Mouse (Mus musculus): ENCODE results near the gene Pls1. TPM values are rescaled to one million over a fixed set of nuclear protein-coding genes. Genes with fewer than 3 reads are reported as not detected.

Gene Pls1
- 1.9 and 2.4 TPM in 2 replicates for polyA plus RNA-seq (2012; rRNA removed)

- peak; percentile 86 for DNase-seq (ENCODE audit: low spot score)
These were observed at the start of gene Pls1 for GRCm38 (mm10) chr9:95844825-95845460. Pls1 (minus strand) TSS chr9:95845311.

- no peak for DNase-seq (ENCODE audit: low spot score)
These were observed 37.6 kb upstream of the Pls1 start for GRCm38 (mm10) chr9:95882751-95883150.

GRCm38 (mm10) chr9:95878246-95878645 is 33.1 kb upstream of the Pls1 start:
- no peak for DNase-seq (ENCODE audit: low spot score)

- no peak for DNase-seq (ENCODE audit: low spot score)
These were observed 13.0 kb upstream of the Pls1 start for GRCm38 (mm10) chr9:95858027-95858570.

GRCm38 (mm10) chr9:95857414-95858026 is 12.4 kb upstream of the Pls1 start, which contains the start of gene Atr:
Atr (plus strand) TSS chr9:95857597.
- peak; percentile 88 for DNase-seq (ENCODE audit: low spot score)

GRCm38 (mm10) chr9:95856004-95856403 is 10.9 kb upstream of the Pls1 start:
- DNase-seq (ENCODE audit: low spot score) = no peak

- no peak for DNase-seq (ENCODE audit: low spot score)
These were observed 9.8 kb upstream of the Pls1 start for GRCm38 (mm10) chr9:95854891-95855290.

GRCm38 (mm10) chr9:95852896-95853295 is 7.8 kb upstream of the Pls1 start:
- peak; percentile 36 for DNase-seq (ENCODE audit: low spot score)

GRCm38 (mm10) chr9:95851671-95852070 is 6.6 kb upstream of the Pls1 start:
- no peak for DNase-seq (ENCODE audit: low spot score)

- no peak for DNase-seq (ENCODE audit: low spot score)
These were observed 600 bp upstream of the Pls1 start for GRCm38 (mm10) chr9:95845711-95846110.

- no peak for DNase-seq (ENCODE audit: low spot score)
These were observed 5.7 kb downstream of the Pls1 start for GRCm38 (mm10) chr9:95839424-95839823.

- DNase-seq (ENCODE audit: low spot score) = no peak
These were observed 9.4 kb downstream of the Pls1 start for GRCm38 (mm10) chr9:95835741-95836140.

- no peak for DNase-seq (ENCODE audit: low spot score)
These were observed 10.3 kb downstream of the Pls1 start for GRCm38 (mm10) chr9:95834799-95835198.

- no peak for DNase-seq (ENCODE audit: low spot score)
These were observed 12.4 kb downstream of the Pls1 start for GRCm38 (mm10) chr9:95832758-95833157.

GRCm38 (mm10) chr9:95827565-95827964 is 17.5 kb downstream of the Pls1 start:
- DNase-seq (ENCODE audit: low spot score) = no peak

- DNase-seq (ENCODE audit: low spot score) = no peak
These were observed 22.6 kb downstream of the Pls1 start for GRCm38 (mm10) chr9:95822531-95822930.

GRCm38 (mm10) chr9:95815706-95816105 is 29.4 kb downstream of the Pls1 start:
- DNase-seq (ENCODE audit: low spot score) = no peak

GRCm38 (mm10) chr9:95815015-95815673 is 30.0 kb downstream of the Pls1 start:
- no peak for DNase-seq (ENCODE audit: low spot score)

- DNase-seq (ENCODE audit: low spot score) = no peak
These were observed 31.2 kb downstream of the Pls1 start for GRCm38 (mm10) chr9:95813721-95814531.

GRCm38 (mm10) chr9:95811817-95812216 is 33.3 kb downstream of the Pls1 start:
- DNase-seq (ENCODE audit: low spot score) = no peak

- no peak for DNase-seq (ENCODE audit: low spot score)
These were observed 35.5 kb downstream of the Pls1 start for GRCm38 (mm10) chr9:95809596-95809995.

GRCm38 (mm10) chr9:95805449-95805848 is 39.7 kb downstream of the Pls1 start:
- DNase-seq (ENCODE audit: low spot score) = no peak
